Mouse (Mus musculus): ENCODE results near the gene Ccdc114.

The Ccdc114 gene

DNA sequence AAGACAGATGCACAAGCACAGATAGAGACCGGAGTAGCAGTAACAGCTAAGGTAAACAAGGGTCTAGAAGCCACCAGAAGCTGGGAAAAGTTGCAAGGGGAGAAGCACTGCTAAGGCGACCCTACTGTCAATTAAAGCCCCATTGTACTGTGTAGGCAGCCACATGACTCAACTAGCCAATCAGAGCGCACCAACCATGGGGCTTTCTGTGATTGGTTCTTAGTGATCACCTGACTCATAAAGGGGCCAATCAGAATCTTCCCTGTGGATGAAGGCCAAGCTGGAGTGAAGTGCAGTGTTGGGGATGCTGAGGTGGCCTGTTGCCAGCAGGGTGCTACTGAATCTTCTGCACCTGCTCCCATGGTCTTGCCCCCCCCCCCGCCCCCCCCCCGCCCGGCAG, 63.0 kb downstream of the Ccdc114 start:
- no peak for DNase-seq

- DNase-seq: no peak
These were observed 64.5 kb downstream of the Ccdc114 start for GRCm38 (mm10) chr7:45988344-45988743.

DNA sequence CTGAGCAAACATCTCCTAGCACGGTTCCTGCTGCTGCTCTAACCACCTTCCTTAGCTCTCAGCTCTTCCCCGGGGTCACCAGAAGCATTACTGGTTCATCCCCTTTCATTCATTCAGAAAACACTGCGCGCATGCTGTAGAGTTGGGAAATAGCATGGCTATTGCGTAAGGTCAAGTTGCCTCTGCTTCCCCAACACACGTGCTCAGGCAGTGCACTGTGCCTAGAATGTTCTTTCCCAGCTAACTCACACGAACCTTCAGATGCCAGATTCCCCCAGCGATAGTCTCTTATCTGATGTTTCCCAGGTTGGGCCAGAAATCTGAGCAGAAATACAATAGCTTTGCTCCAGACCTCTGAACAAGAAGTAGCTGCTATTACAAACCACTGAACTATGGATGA, 68.6 kb downstream of the Ccdc114 start:
- no peak for DNase-seq

Data from kidney, adult 8-10 months (tissue).